Mouse (Mus musculus) spleen, adult 2 months (tissue): ENCODE results near the gene Prpsap1.

ENCODE experiments used
- CTCF ChIP-seq: fragments of 200-500 bp; IDR thresholded peaks from 2 replicates; pipeline ENCODE4 v1.5.1; 2011; ENCODE audit warnings: mild to moderate bottlenecking, inconsistent platforms; ENCODE audit not compliant: insufficient read depth, insufficient read length, insufficient replicate concordance; ENCODE audit errors: extremely low read depth
- POLR2A ChIP-seq: fragments of 200-500 bp; IDR thresholded peaks from 2 replicates; pipeline ENCODE4 v1.6.1; 2011; ENCODE audit warnings: low read depth, low read length, inconsistent platforms

- no peak for TF ChIP-seq CTCF
- no peak for TF ChIP-seq POLR2A
Measured at GRCm38 (mm10) chr11:116541183-116541582, 47.2 kb upstream of the Prpsap1 start.
